Mouse (Mus musculus) ES-CJ7 (cell line): Measurements from ENCODE around the gene Abtb2.

Experiments used
- DNase-seq: peaks from one replicate; pipeline ENCODE4 v3.0.0; 2011; ENCODE audit warnings: low read depth, low spot score

Gene Abtb2

GRCm38 (mm10) chr2:103731423-103731822 is 165.3 kb downstream of the Abtb2 start:
- DNase-seq: no peak

GRCm38 (mm10) chr2:103742821-103743220 is 176.7 kb downstream of the Abtb2 start:
- no peak for DNase-seq

GRCm38 (mm10) chr2:103743536-103743935 is 177.4 kb downstream of the Abtb2 start:
- no peak for DNase-seq

- DNase-seq: peak; percentile 78
Measured at GRCm38 (mm10) chr2:103743988-103744387, 177.9 kb downstream of the Abtb2 start.

GRCm38 (mm10) chr2:103745481-103745880 is 179.4 kb downstream of the Abtb2 start:
- no peak for DNase-seq

GRCm38 (mm10) chr2:103746096-103746495 is 180.0 kb downstream of the Abtb2 start:
- no peak for DNase-seq

- DNase-seq: no peak
Measured at GRCm38 (mm10) chr2:103746761-103747160, 180.7 kb downstream of the Abtb2 start.

- DNase-seq: no peak
Measured at GRCm38 (mm10) chr2:103747891-103748290, 181.8 kb downstream of the Abtb2 start.

- DNase-seq: no peak
Measured at GRCm38 (mm10) chr2:103749091-103749490, 183.0 kb downstream of the Abtb2 start.

- DNase-seq: no peak
Measured at GRCm38 (mm10) chr2:103751771-103752170, 185.7 kb downstream of the Abtb2 start.

GRCm38 (mm10) chr2:103754614-103755013 is 188.5 kb downstream of the Abtb2 start:
- DNase-seq: no peak

- no peak for DNase-seq
Measured at GRCm38 (mm10) chr2:103755458-103756085, 189.5 kb downstream of the Abtb2 start.

- peak; percentile 29 for DNase-seq
Measured at GRCm38 (mm10) chr2:103760421-103760820, 194.3 kb downstream of the Abtb2 start.

GRCm38 (mm10) chr2:103760906-103761716 is 195.0 kb downstream of the Abtb2 start, which contains the start of gene Nat10:
Gene Nat10 (minus strand): TSS chr2:103761270.
- DNase-seq: peak; percentile 98

- no peak for DNase-seq
Measured at GRCm38 (mm10) chr2:103761993-103762392, 195.9 kb downstream of the Abtb2 start.

- DNase-seq: no peak
Measured at GRCm38 (mm10) chr2:103762492-103762891, 196.4 kb downstream of the Abtb2 start.
